Mouse (Mus musculus) kidney, adult 10 weeks (tissue): ENCODE measurements around the gene Ddx3y. TPM values are rescaled to one million over a fixed set of nuclear protein-coding genes. Genes with fewer than 3 reads are reported as not detected.

Experiments used
- polyA plus RNA-seq: library from polyadenylated mRNA; stranded (reverse); fragments of 350-450 nt; fragmentation: Illumina TruSeq; extraction: RNeasy Lipid Tissue Mini Kit (QIAGEN cat#74804); gene quantifications from one replicate; pipeline ENCODE4 v1.2.3, GENCODE M21; 2014; ENCODE audit warnings: low read depth, low replicate concordance

The Ddx3y gene
- polyA plus RNA-seq = not detected

GRCm38 (mm10) chrY:1286171-1286795 is at the start of gene Ddx3y:
Gene Ddx3y, minus strand, starts transcription at chrY:1286629.

GRCm38 (mm10) chrY:1245426-1245863 is 41.0 kb downstream of the Ddx3y start, which contains the start of gene Uty:
Gene Uty, minus strand, starts transcription at chrY:1245759.

Other genes starting within 250 kb of the Ddx3y start
- not detected for gene Uty, start 40.9 kb downstream of the Ddx3y start, polyA plus RNA-seq
- not detected for gene Usp9y, start 173.2 kb upstream of the Ddx3y start, polyA plus RNA-seq